Mouse (Mus musculus) hindbrain, embryonic 11.5 days (tissue): ENCODE results near the gene Hopx. TPM values are rescaled to one million over a fixed set of nuclear protein-coding genes. Genes with fewer than 3 reads are reported as not detected.

Source experiments
- ATAC-seq: fragments of 200-750 bp; cut with Nextera tagmentation; 2 replicates; pipeline ENCODE4 v1.8.0; 2017; ENCODE audit warnings: mild to moderate bottlenecking, moderate TSS enrichment, moderate library complexity; ENCODE audit not compliant: low FRiP score
- DNase-seq: peaks from one replicate; pipeline ENCODE4 v3.0.0-alpha.2; 2015; ENCODE audit warnings: low spot score
- H3K27ac ChIP-seq: fragments of 300-500 bp; sonication (generic); 2 replicates; pipeline ENCODE4 v1.5.1; 2014; ENCODE audit warnings: mild to moderate bottlenecking, low read depth, low read length
- H3K27me3 ChIP-seq: fragments of 300-500 bp; sonication (generic); 2 replicates; pipeline ENCODE4 v1.6.1; 2014; ENCODE audit warnings: mild to moderate bottlenecking, low read length, moderate library complexity, mixed read lengths; ENCODE audit not compliant: control insufficient read depth, insufficient read depth
- H3K36me3 ChIP-seq: fragments of 300-500 bp; sonication (generic); 2 replicates; pipeline ENCODE4 v1.6.1; 2014; ENCODE audit warnings: mild to moderate bottlenecking, low read length, moderate library complexity, mixed read lengths; ENCODE audit not compliant: control insufficient read depth, insufficient read depth
- H3K4me1 ChIP-seq: fragments of 300-500 bp; sonication (generic); replicated peaks from 2 replicates; pipeline ENCODE4 v1.6.1; 2014; ENCODE audit warnings: low read length, mixed read lengths; ENCODE audit not compliant: control insufficient read depth, insufficient read depth
- H3K4me2 ChIP-seq: fragments of 300-500 bp; sonication (generic); replicated peaks from 2 replicates; pipeline ENCODE4 v1.6.1; 2014; ENCODE audit warnings: mild to moderate bottlenecking, low read depth, low read length
- H3K4me3 ChIP-seq: fragments of 300-500 bp; sonication (generic); 2 replicates; pipeline ENCODE4 v1.5.1; 2014; ENCODE audit warnings: low read depth, low read length
- H3K9ac ChIP-seq: fragments of 300-500 bp; sonication (generic); 2 replicates; pipeline ENCODE4 v1.6.1; 2014; ENCODE audit warnings: low read depth, low read length
- H3K9me3 ChIP-seq: fragments of 300-500 bp; sonication (generic); 2 replicates; pipeline ENCODE4 v1.6.1; 2016; ENCODE audit warnings: low read length; ENCODE audit not compliant: control insufficient read depth
- WGBS: fragments of 180-500 bp; shearing (Covaris S2); extraction: QIAGEN DNeasy Blood & Tissue Kit; methylation state at CpG from one replicate; pipeline ENCODE4 v1.1.7; 2014; 5-methylcytosine and 5-hydroxymethylcytosine counted together
- polyA plus RNA-seq: library from polyadenylated mRNA; unstranded; fragments of >200 nt; fragmentation: Nextera tagmentation; extraction: Ambion mirVana; gene quantifications from 2 replicates; pipeline ENCODE4 v1.2.1, GENCODE M21; 2014

Gene Hopx
- polyA plus RNA-seq, 1 experiment from 2014 or later: 0.83 TPM

DNA sequence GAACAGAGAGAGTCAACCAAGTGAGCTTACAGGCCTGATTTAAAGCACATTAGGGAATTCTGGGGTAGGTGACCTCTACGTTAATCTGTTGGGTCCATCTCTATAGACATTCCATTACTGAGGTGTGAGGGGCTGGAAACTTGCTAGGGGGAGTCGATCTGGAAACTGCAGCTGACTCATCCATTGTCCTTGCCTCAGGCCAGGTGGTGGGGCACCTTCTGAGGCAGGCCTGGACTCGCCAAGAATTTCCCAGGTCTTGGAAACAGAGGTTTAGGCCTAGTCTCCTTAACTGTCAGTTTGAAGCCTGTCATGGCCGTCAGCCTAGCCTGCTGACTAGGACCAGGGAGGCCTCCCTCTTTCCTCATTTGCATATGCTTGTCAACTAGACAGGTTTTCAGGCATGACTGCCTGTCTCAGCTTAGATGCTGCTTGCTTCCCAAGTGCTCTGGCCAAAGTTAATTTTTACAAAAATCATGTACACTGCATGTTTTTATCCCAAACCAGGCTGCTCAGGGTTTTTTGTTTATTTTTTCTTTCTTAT, 21.8 kb upstream of the Hopx start:
- WGBS: 64% methylated on average over 4 of the region's 4 CpGs
- no peaks in the 10 kb centered on the region for H3K36me3 ChIP-seq
- no peak overlapping the region for H3K9ac ChIP-seq
- H3K9me3 ChIP-seq: no peaks in the 10 kb centered on the region
- ATAC-seq (no peak), DNase-seq (no peak)
- H3K27me3 ChIP-seq: no peaks in the 10 kb centered on the region
- no peak overlapping the region for H3K27ac ChIP-seq
- no peak overlapping the region for H3K4me3 ChIP-seq
- no peak overlapping the region for H3K4me2 ChIP-seq
- H3K4me1 ChIP-seq: 0 out of 2 replicates have a peak, but pooled peaks cover 2% of the 10 kb centered on the region

DNA sequence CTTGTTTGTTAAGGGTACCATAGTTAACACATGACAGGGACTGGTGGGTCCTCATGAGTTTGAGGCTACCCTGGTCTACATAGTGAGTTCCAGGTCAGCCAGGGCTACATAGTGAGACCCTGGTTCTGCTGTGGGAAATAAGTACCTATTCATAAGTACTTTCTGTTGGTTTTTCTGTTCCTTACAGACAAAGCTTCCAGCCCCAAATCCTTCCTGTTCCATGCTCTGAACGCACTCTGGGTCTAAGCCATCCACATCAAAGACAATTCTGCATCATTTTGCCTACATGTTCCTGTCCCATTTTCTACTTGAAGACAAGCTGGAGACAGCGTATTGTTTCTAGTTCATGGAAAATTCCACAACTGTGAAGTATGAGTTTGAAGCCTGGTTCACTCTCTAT, 20.0 kb upstream of the Hopx start:
- H3K36me3 ChIP-seq: no peaks in the 10 kb centered on the region
- no peak overlapping the region for H3K4me3 ChIP-seq
- WGBS: 94% methylated on average over 2 of the region's 2 CpGs
- no peak overlapping the region for H3K9ac ChIP-seq
- H3K4me2 ChIP-seq: no peak overlapping the region
- DNase-seq (no peak), ATAC-seq (no peak)
- no peak overlapping the region for H3K27ac ChIP-seq
- no peaks in the 10 kb centered on the region for H3K9me3 ChIP-seq
- 0 out of 2 replicates have a peak, but pooled peaks cover 2% of the 10 kb centered on the region for H3K4me1 ChIP-seq
- H3K27me3 ChIP-seq: no peaks in the 10 kb centered on the region

DNA sequence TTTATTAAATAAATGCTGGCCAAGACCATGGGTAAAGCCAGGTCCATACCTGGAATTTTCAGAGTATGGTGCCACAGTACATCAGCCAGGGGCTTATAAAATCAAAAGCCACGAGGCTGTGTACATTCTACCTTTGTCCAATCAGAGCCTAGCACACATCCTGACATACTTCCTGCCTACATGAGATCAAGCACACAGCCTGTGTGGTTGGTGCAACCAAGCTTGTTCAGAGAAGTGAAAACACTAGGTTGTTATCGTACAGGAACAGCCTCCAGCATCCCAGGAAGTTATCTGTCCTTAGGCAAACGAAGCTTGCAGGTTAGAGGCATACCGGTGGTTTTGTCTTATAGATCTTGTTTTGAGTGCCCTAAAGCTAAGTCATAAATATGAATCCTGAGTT, 19.5 kb upstream of the Hopx start:
- 81% methylated on average over 4 of the region's 4 CpGs for WGBS
- Histone ChIP-seq H3K27me3 (no peaks in the 10 kb centered on the region), H3K9ac (no peak overlapping the region)

DNA sequence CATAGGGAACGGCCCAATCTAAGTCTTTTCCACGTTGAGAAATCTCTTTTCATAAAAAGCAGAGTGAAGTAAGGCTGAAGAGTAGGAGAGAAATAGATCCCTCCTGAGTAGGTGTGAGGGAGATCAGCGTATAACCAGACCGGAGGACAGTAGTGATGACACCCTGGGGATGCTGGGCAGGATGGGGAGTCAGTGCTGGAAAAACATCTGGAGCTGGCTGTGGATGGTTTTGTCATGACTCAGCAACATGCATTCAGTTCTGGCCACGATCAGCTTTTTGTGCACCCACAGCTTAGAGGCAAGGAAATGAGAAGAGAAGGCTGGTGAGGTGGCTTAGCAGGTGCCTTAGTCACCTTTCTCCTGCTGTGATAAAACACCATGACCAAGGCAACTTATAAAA, 19.0 kb upstream of the Hopx start:
- no peak overlapping the region for H3K4me3 ChIP-seq
- no peaks in the 10 kb centered on the region for H3K27me3 ChIP-seq
- no peak overlapping the region for H3K27ac ChIP-seq
- DNase-seq (no peak), ATAC-seq (no peak)
- H3K4me1 ChIP-seq: 0 out of 2 replicates have a peak, but pooled peaks cover 2% of the 10 kb centered on the region
- 80% methylated on average over 5 of the region's 5 CpGs for WGBS
- H3K9ac ChIP-seq: no peak overlapping the region
- no peaks in the 10 kb centered on the region for H3K36me3 ChIP-seq
- H3K4me2 ChIP-seq: no peak overlapping the region
- no peaks in the 10 kb centered on the region for H3K9me3 ChIP-seq

More for the DNA sequence above, 19.5 kb upstream of the Hopx start:
- ATAC-seq: no peak
- Histone ChIP-seq H3K4me2 (no peak overlapping the region), H3K9me3 (no peaks in the 10 kb centered on the region), H3K27ac (no peak overlapping the region), H3K4me3 (no peak overlapping the region), H3K4me1 (0 out of 2 replicates have a peak, but pooled peaks cover 2% of the 10 kb centered on the region), H3K36me3 (no peaks in the 10 kb centered on the region)
- DNase-seq: no peak

DNA sequence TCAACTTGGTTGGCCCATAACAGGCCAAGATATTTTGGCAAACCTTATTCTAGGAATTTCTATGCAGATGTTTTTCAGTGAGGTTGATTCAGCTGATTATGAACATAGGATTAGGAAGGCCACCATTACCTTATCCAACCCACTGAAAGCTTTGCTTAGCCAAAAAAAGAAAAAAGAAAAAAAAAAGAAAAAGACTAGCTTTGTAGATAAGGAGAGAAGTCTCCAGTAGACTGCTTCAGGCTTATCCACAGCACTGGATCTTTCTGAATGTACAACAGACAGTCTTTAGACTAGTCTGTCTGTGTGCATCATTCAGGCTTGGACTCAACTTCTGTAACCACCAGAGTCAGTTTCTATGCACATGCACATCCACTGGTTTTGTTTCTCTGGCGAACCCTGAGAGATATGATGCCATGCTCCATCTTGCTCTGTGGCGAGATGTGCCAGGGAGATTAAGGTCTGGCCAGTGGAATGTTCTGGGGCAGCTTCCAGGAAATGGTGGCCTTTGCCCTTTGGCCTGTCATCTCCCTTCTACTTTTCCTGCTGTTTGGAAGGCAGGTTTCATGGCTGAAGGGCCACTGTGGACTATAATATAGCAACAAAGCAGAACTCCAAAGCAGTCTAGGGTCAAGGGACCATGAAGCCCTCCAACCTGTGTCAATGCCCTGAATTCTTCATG, 17.7 kb upstream of the Hopx start:
- Histone ChIP-seq H3K4me1 (no peaks in the 10 kb centered on the region), H3K36me3 (no peaks in the 10 kb centered on the region), H3K4me3 (no peak overlapping the region), H3K27ac (no peak overlapping the region), H3K4me2 (no peak overlapping the region), H3K27me3 (no peaks in the 10 kb centered on the region), H3K9me3 (no peaks in the 10 kb centered on the region), H3K9ac (no peak overlapping the region)
- DNase-seq (no peak), ATAC-seq (no peak)
- WGBS: 95% methylated on average over 2 of the region's 2 CpGs

DNA sequence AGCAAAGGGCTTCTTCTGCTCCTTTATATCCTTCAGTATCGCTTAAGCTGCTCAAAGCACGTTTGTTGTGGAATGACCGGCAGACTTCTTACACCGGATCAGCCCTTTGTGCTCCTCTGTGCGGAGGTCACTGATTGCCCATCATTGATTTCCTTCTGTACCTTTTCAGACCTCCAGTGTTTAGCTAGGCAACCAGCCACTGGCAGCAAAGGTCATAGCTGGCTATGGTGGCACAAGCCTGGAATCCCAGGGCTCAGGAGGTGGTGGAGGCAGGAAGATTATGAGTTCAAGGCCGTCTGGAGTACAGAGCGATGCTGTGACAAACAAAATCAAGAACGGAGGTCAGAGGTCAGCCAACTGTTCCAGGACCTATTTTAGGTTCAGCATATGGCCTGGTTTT, 17.0 kb upstream of the Hopx start:
- H3K9me3 ChIP-seq: no peaks in the 10 kb centered on the region
- ATAC-seq: no peak
- no peaks in the 10 kb centered on the region for H3K4me1 ChIP-seq
- no peaks in the 10 kb centered on the region for H3K27me3 ChIP-seq
- no peak for DNase-seq
- WGBS: 83% methylated on average over 8 of the region's 8 CpGs
- no peaks in the 10 kb centered on the region for H3K36me3 ChIP-seq
- no peak overlapping the region for H3K9ac ChIP-seq
- no peak overlapping the region for H3K4me3 ChIP-seq
- no peak overlapping the region for H3K27ac ChIP-seq
- H3K4me2 ChIP-seq: no peak overlapping the region

DNA sequence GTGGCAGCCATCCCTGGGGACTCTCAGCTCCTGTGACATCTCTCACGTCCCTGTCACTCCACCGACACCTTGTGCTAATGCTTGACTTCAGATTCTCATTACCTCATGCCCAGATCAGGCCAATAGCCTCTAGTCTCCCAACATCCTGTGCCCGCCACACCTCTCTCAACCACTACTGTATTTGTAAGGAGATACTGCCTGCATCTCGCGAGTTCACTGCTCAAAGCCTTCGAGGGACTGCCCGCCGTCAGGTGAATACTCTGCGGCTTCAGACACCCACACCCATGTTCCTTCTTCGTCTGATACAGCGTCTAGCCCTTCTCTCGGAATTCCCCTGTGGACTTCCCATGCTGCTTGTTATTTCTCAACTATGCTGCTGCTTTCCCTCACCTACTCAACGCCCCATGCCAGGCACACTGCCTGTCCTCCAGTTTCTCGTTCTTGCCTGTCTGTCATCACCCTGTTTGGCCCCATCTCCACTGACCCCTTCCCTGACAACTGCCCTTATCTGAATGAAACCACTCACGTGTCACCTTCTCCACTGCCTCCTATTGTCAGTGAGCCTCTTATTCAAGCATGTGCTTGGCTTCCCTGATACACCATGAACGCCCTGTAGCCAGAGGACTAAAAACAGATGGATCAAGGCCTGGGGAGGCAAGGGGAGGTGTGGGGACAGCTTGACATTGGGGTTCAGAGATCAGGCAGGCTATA, 15.5 kb upstream of the Hopx start:
- H3K9ac ChIP-seq: no peak overlapping the region
- H3K27me3 ChIP-seq: no peaks in the 10 kb centered on the region
- H3K4me2 ChIP-seq: no peak overlapping the region
- no peaks in the 10 kb centered on the region for H3K9me3 ChIP-seq
- H3K27ac ChIP-seq: no peak overlapping the region
- ATAC-seq (no peak), DNase-seq (no peak)
- no peak overlapping the region for H3K4me3 ChIP-seq
- 71% methylated on average over 16 of the region's 16 CpGs for WGBS
- no peaks in the 10 kb centered on the region for H3K4me1 ChIP-seq
- H3K36me3 ChIP-seq: no peaks in the 10 kb centered on the region

DNA sequence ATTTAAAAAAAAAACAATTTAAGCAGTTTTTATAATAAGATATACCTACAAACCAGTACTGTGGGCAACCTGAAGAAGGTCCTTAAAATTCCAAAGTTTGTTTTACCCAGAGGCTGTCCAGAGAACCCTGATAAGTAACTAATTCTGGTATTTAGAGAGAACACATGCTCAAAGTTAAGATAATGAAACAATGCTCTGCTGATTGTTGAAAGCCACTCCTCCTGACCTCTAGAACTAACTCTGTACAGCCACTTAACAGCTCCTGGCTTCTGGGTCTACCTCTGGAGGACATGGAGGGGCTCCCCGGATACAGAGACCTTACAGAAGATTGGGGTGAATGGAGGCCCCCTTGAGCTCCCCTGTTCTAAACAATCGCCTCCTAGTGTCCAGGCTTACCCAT, 15.0 kb upstream of the Hopx start:
- 84% methylated on average over 2 of the region's 2 CpGs for WGBS
- no peak for ATAC-seq
- H3K27me3 ChIP-seq: no peaks in the 10 kb centered on the region

DNA sequence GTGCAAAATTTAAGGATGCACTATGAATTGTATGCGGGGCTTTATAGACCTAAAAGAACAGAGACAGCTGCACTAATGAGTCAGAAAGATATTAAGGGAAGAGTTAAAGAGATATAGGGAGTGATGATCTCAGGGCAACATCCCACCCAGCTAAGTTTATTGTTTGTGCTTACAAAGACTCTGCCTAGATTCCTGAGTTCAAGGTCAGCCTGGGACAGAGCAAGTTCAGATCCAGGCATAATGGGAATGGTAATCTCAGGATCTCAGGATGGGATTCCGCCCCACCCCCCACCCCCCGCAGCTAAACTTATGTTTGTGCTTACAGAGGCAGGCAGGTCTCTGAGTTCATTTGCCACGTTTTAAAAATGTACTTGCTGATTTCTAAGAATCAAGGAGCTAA, 13.9 kb upstream of the Hopx start:
- Histone ChIP-seq H3K9ac (no peak overlapping the region), H3K4me1 (no peaks in the 10 kb centered on the region), H3K4me2 (no peak overlapping the region), H3K27ac (no peak overlapping the region), H3K4me3 (no peak overlapping the region), H3K27me3 (no peaks in the 10 kb centered on the region), H3K36me3 (no peaks in the 10 kb centered on the region), H3K9me3 (no peaks in the 10 kb centered on the region)
- DNase-seq (no peak), ATAC-seq (no peak)
- WGBS: 82% methylated on average over 4 of the region's 4 CpGs

More for the DNA sequence above, 15.0 kb upstream of the Hopx start:
- Histone ChIP-seq H3K4me1 (no peaks in the 10 kb centered on the region), H3K4me2 (no peak overlapping the region), H3K4me3 (no peak overlapping the region), H3K27ac (no peak overlapping the region), H3K9me3 (no peaks in the 10 kb centered on the region), H3K9ac (no peak overlapping the region), H3K36me3 (no peaks in the 10 kb centered on the region)
- DNase-seq: no peak
